Mouse (Mus musculus): ENCODE measurements around the gene Rad9a. TPM values are rescaled to one million over a fixed set of nuclear protein-coding genes. Genes with fewer than 3 reads are reported as not detected.

The Rad9a gene
- polyA plus RNA-seq, 1 experiment from 2014 or later: 35.0 TPM

- H3K36me3 ChIP-seq: no peaks in the 10 kb centered on the region
- WGBS: 24% methylated on average over 9 of the region's 9 CpGs
- ATAC-seq (ENCODE audit: insufficient number of reproducible peaks, low FRiP score, low TSS enrichment, low read depth): no peak
- H3K9me3 ChIP-seq (replicated peaks): no peaks in the 10 kb centered on the region
- H3K4me1 ChIP-seq: peaks cover 22% of the 10 kb centered on the region
- no peak overlapping the region for H3K4me3 ChIP-seq (replicated peaks)
- H3K9ac ChIP-seq: no peak overlapping the region
- H3K4me2 ChIP-seq (replicated peaks): no peak overlapping the region
- no peaks in the 10 kb centered on the region for H3K27me3 ChIP-seq
- H3K27ac ChIP-seq (replicated peaks): no peak overlapping the region
These were observed 28.1 kb upstream of the Rad9a start for GRCm38 (mm10) chr19:4229451-4230076.

DNA sequence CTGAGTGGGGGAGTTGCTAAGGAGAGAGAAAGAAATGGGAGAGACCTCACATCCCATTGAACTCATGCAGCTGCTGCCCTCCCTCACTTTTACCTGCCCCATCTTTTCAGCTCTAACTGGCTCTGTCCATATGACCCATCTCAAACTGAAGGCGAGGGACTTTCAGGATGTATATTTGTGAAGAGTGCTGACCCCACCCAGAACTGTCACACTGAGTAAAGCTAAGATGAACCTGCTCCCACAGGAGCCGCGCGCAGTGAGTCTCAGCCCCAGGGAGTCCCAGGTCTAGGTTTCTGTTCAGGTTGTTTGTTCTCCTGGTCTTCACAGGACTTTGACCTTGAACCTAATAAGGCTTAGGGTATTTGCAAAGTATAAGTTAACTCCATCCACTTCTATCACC lies 27.4 kb upstream of the Rad9a start:
- WGBS: 73% methylated on average over 4 of the region's 4 CpGs
- H3K27ac ChIP-seq (replicated peaks): no peak overlapping the region
- ATAC-seq (ENCODE audit: insufficient number of reproducible peaks, low FRiP score, low TSS enrichment, low read depth): no peak
- H3K27me3 ChIP-seq: no peaks in the 10 kb centered on the region
- no peaks in the 10 kb centered on the region for H3K9me3 ChIP-seq (replicated peaks)
- H3K4me1 ChIP-seq: peaks cover 22% of the 10 kb centered on the region
- no peak overlapping the region for H3K4me2 ChIP-seq (replicated peaks)
- H3K36me3 ChIP-seq: no peaks in the 10 kb centered on the region
- H3K9ac ChIP-seq: no peak overlapping the region
- no peak overlapping the region for H3K4me3 ChIP-seq (replicated peaks)

- no peak overlapping the region; the same call in 1 of the 2 replicates for H3K9ac ChIP-seq
- no peak overlapping the region for H3K4me2 ChIP-seq (replicated peaks)
- WGBS: 19% methylated on average over 8 of the region's 8 CpGs
These were observed 26.6 kb upstream of the Rad9a start for GRCm38 (mm10) chr19:4227894-4228678.

GRCm38 (mm10) chr19:4227446-4227845 lies 26.0 kb upstream of the Rad9a start:
- no peak for ATAC-seq (ENCODE audit: insufficient number of reproducible peaks, low FRiP score, low TSS enrichment, low read depth)
- no peak overlapping the region; the same call in 1 of the 2 replicates for H3K9ac ChIP-seq
- H3K4me1 ChIP-seq: peaks cover 20% of the 10 kb centered on the region
- H3K4me2 ChIP-seq (replicated peaks): no peak overlapping the region
- WGBS: 70% methylated on average over 5 of the region's 5 CpGs
- peaks cover 11% of the 10 kb centered on the region; the same call in 1 of the 2 replicates for H3K36me3 ChIP-seq
- no peaks in the 10 kb centered on the region for H3K27me3 ChIP-seq
- H3K27ac ChIP-seq (replicated peaks): no peak overlapping the region
- no peaks in the 10 kb centered on the region for H3K9me3 ChIP-seq (replicated peaks)
- H3K4me3 ChIP-seq (replicated peaks): no peak overlapping the region

More at GRCm38 (mm10) chr19:4227894-4228678, 26.6 kb upstream of the Rad9a start:
- no peak for ATAC-seq (ENCODE audit: insufficient number of reproducible peaks, low FRiP score, low TSS enrichment, low read depth)
- H3K9me3 ChIP-seq (replicated peaks): no peaks in the 10 kb centered on the region
- H3K36me3 ChIP-seq: peaks cover 5% of the 10 kb centered on the region; the same call in 1 of the 2 replicates
- peaks cover 22% of the 10 kb centered on the region for H3K4me1 ChIP-seq
- H3K27me3 ChIP-seq: no peaks in the 10 kb centered on the region
- H3K27ac ChIP-seq (replicated peaks): no peak overlapping the region; the same call in 1 of the 2 replicates
- no peak overlapping the region for H3K4me3 ChIP-seq (replicated peaks)

- Histone ChIP-seq H3K4me1 (peaks cover 23% of the 10 kb centered on the region), H3K4me2 (replicated peaks) (no peak overlapping the region), H3K9me3 (replicated peaks) (no peaks in the 10 kb centered on the region), H3K4me3 (replicated peaks) (no peak overlapping the region), H3K27me3 (no peaks in the 10 kb centered on the region), H3K9ac (no peak overlapping the region), H3K27ac (replicated peaks) (no peak overlapping the region), H3K36me3 (peaks cover 16% of the 10 kb centered on the region; the same call in 1 of the 2 replicates)
- ATAC-seq (ENCODE audit: insufficient number of reproducible peaks, low FRiP score, low TSS enrichment, low read depth): no peak
- 84% methylated on average over 7 of the region's 7 CpGs for WGBS
These were observed 25.3 kb upstream of the Rad9a start for GRCm38 (mm10) chr19:4226779-4227178.

- no peak overlapping the region for H3K4me3 ChIP-seq (replicated peaks)
- ATAC-seq (ENCODE audit: insufficient number of reproducible peaks, low FRiP score, low TSS enrichment, low read depth): no peak
- no peaks in the 10 kb centered on the region for H3K27me3 ChIP-seq
- H3K9me3 ChIP-seq (replicated peaks): no peaks in the 10 kb centered on the region
- WGBS: 78% methylated on average over 11 of the region's 11 CpGs
- H3K4me2 ChIP-seq (replicated peaks): no peak overlapping the region
- H3K4me1 ChIP-seq: peaks cover 51% of the 10 kb centered on the region
- no peak overlapping the region for H3K9ac ChIP-seq
- H3K36me3 ChIP-seq: peaks cover 16% of the 10 kb centered on the region; the same call in 1 of the 2 replicates
- H3K27ac ChIP-seq (replicated peaks): no peak overlapping the region
These were observed 20.7 kb upstream of the Rad9a start for GRCm38 (mm10) chr19:4222165-4222564.

DNA sequence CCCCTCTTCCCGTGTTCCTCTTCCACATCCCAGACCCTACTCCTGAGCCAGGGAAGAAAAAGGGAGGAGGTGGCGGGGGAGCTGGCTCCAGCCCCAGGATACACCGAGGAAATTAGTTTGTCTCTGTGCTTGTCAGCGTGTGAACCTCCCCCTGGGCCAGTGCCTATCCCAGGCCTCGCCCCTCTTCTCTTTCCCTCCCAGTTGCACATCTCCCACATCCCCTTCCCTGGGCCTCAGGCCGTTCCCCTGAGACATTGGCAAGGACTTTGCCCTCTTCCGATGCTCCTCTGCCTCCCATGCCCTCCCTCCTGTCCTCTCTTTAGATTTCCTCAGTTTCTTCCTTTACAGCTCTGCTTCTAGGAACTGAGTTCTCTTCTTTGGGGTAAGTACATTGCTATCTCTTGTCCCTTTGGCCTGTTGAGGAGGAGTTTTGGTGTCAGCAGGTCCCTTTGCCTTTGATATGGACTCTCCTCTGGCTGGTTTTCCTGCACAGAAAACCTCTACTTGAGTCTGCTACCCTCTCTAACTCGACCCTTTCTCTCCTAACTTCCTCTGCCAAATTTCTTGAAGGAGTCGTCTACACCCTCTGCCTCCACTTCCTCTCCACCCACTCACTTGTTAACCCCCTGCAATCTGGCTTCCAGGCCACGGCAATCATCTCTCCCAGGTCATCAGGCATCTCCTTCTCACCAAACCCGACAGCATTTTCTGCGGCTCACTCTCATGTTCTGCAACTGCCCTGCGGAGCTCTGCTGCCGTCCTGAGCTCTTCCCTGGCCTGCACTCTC lies 19.7 kb upstream of the Rad9a start:
- peak overlapping the region; percentile 29 for H3K4me2 ChIP-seq (replicated peaks)
- ATAC-seq (ENCODE audit: insufficient number of reproducible peaks, low FRiP score, low TSS enrichment, low read depth): peak; percentile 66

GRCm38 (mm10) chr19:4220416-4220815 lies 19.0 kb upstream of the Rad9a start:
- H3K4me1 ChIP-seq: peaks cover 67% of the 10 kb centered on the region

More for the DNA sequence above, 19.7 kb upstream of the Rad9a start:
- Histone ChIP-seq H3K36me3 (peaks cover 16% of the 10 kb centered on the region; the same call in 1 of the 2 replicates), H3K4me1 (peaks cover 61% of the 10 kb centered on the region), H3K27me3 (no peaks in the 10 kb centered on the region), H3K9me3 (replicated peaks) (no peaks in the 10 kb centered on the region), H3K9ac (no peak overlapping the region), H3K4me3 (replicated peaks) (no peak overlapping the region), H3K27ac (replicated peaks) (peak overlapping the region; percentile 74)
- WGBS: 27% methylated on average over 14 of the region's 14 CpGs

DNA sequence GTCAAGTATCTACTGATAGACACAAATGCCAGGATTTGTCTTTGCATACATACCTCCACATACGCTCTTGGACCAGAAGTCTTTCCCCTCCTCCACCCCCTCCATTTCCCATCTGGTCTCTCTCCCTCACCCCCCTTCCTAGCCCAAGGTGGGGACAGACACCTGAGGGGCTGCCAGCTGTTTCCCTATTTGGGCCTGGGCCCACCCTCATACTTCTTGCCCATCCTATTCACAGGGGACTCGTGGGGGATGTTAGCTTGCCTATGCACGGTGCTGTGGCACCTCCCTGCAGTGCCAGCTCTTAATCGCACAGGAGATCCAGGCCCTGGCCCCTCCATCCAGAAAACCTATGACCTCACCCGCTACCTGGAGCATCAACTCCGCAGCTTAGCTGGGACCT lies 18.5 kb upstream of the Rad9a start:
- 62% methylated on average over 6 of the region's 6 CpGs for WGBS
- H3K27ac ChIP-seq (replicated peaks): peak overlapping the region; percentile 74
- no peaks in the 10 kb centered on the region for H3K9me3 ChIP-seq (replicated peaks)
- H3K36me3 ChIP-seq: peaks cover 16% of the 10 kb centered on the region; the same call in 1 of the 2 replicates
- no peak overlapping the region for H3K9ac ChIP-seq
- ATAC-seq (ENCODE audit: insufficient number of reproducible peaks, low FRiP score, low TSS enrichment, low read depth): no peak
- no peaks in the 10 kb centered on the region for H3K27me3 ChIP-seq
- peaks cover 72% of the 10 kb centered on the region for H3K4me1 ChIP-seq
- H3K4me2 ChIP-seq (replicated peaks): peak overlapping the region; percentile 29
- H3K4me3 ChIP-seq (replicated peaks): no peak overlapping the region

More at GRCm38 (mm10) chr19:4220416-4220815, 19.0 kb upstream of the Rad9a start:
- H3K27me3 ChIP-seq: no peaks in the 10 kb centered on the region
- H3K27ac ChIP-seq (replicated peaks): peak overlapping the region; percentile 74
- ATAC-seq (ENCODE audit: insufficient number of reproducible peaks, low FRiP score, low TSS enrichment, low read depth): 0 out of 2 replicates have a peak, but pooled peaks have one; percentile 20
- H3K9me3 ChIP-seq (replicated peaks): no peaks in the 10 kb centered on the region
- H3K4me2 ChIP-seq (replicated peaks): peak overlapping the region; percentile 29
- H3K9ac ChIP-seq: no peak overlapping the region
- peaks cover 16% of the 10 kb centered on the region; the same call in 1 of the 2 replicates for H3K36me3 ChIP-seq
- WGBS: 30% methylated on average over 4 of the region's 4 CpGs
- H3K4me3 ChIP-seq (replicated peaks): no peak overlapping the region

DNA sequence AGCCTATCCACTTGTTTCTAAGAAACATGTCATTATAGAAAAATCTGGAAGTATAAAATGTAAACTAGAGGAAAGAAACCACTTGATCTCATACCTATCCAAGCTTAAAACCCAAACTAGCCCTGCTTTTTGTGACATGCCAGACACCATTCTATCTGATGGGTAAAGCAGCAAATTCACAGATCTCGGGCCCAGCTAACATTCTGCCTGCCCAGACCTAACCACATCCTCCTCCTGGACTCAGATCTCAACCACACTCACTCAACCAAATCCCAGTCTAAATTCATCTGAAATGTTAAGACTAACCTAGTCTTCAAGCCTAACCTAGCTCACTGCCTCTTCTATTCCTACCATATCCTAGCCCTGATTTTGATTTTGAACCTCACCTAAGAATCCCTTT lies 17.3 kb upstream of the Rad9a start:
- WGBS: 62% methylated on average over 1 of the region's 1 CpGs
- peak overlapping the region; percentile 49; the same call in 1 of the 2 replicates for H3K27ac ChIP-seq (replicated peaks)
- H3K4me2 ChIP-seq (replicated peaks): no peak overlapping the region

DNA sequence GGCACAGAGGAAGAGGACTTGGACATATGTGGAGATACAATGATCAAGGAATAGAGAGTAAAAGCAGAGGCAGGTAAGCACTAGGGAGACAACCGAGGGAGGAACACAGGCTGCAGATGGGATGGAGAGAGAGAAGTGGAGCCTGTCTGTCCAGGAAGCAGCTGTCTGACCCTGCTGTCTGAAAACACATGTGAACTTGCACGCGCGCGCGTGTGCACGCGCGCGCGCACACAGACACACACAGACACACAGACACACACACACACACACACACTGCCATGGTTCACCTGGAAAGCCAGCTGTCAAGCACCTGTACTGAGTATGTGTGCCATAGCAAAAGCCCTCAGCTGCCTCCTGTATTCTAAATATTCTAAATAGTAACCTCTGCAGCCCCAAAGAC lies 16.8 kb upstream of the Rad9a start:
- ATAC-seq (ENCODE audit: insufficient number of reproducible peaks, low FRiP score, low TSS enrichment, low read depth): no peak
- peaks cover 80% of the 10 kb centered on the region for H3K4me1 ChIP-seq
- H3K36me3 ChIP-seq: peaks cover 13% of the 10 kb centered on the region; the same call in 1 of the 2 replicates
- H3K27ac ChIP-seq (replicated peaks): peak overlapping the region; percentile 49
- 67% methylated on average over 11 of the region's 11 CpGs for WGBS
- no peak overlapping the region for H3K4me3 ChIP-seq (replicated peaks)
- H3K4me2 ChIP-seq (replicated peaks): no peak overlapping the region
- H3K9me3 ChIP-seq (replicated peaks): no peaks in the 10 kb centered on the region
- no peaks in the 10 kb centered on the region for H3K27me3 ChIP-seq
- no peak overlapping the region for H3K9ac ChIP-seq

More for the DNA sequence above, 17.3 kb upstream of the Rad9a start:
- H3K9me3 ChIP-seq (replicated peaks): no peaks in the 10 kb centered on the region
- H3K27me3 ChIP-seq: no peaks in the 10 kb centered on the region
- H3K4me1 ChIP-seq: peaks cover 75% of the 10 kb centered on the region
- H3K4me3 ChIP-seq (replicated peaks): no peak overlapping the region
- H3K36me3 ChIP-seq: peaks cover 16% of the 10 kb centered on the region; the same call in 1 of the 2 replicates
- H3K9ac ChIP-seq: no peak overlapping the region
- ATAC-seq (ENCODE audit: insufficient number of reproducible peaks, low FRiP score, low TSS enrichment, low read depth): no peak
